Mouse (Mus musculus) lung, postnatal 4 days (tissue): ENCODE measurements around the gene Slc1a1.

Experiments
- DNase-seq, 2 experiments: peaks; one replicate each; pipeline ENCODE4 v3.0.0; 2021

The Slc1a1 gene

DNA sequence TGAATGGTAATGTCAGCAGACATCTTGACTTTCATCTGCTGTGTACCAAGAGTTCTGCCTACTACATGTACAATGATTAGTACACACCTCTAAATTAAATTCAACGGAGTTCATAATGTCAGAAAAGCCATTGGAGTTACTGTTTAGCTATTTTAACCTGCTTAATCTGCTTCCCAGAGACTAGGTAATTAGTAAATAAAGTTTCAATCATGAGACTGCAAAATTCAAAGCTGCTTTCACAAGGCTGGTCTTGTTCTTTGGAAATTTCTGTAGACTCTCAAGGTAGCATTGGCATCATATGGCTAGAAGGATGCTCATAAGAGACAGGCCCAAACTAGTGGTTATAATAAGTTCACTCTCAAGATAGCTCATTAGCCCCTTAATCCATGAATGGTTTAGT is 20.0 kb downstream of the Slc1a1 start:
- DNase-seq, result no peak

DNA sequence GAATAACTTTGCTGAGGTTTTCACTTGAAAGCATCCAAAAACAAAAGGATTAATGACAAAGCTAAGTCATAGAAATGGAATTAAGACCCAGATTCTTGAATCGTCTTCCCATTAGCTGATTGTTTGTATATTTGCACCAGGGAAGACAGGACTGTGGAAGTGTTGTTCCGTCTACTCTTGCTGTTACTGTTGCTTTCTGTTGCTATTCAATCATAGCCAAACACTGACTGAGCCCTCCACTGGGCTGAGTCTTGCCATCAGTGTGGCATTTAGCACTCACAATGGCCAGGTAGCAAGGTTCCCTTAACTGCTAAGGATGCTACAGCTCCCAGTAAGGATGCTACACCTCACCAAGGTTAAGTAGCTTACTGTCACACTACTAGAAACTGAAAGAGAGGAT is 25.4 kb downstream of the Slc1a1 start:
- no peak for DNase-seq

DNA sequence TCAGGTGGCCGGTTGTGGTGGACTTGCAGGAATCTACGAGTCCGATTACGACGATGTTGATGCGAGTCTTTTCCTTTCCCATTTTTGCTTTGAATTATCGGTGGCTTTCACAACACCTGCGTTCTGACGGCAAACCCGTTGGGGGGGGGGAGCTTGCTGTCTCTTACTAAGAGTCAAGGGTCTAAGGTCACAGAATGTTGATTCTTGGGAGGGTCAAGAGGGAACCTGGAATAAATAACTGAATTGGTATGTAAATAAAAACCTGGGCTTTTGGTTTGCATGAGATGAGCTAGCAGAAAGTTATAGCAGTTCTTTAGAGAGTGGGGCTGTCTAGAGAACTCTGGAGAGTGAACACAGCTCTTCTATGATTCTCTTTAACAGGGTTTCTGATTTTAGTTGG is 28.8 kb downstream of the Slc1a1 start:
- DNase-seq, result no peak

DNA sequence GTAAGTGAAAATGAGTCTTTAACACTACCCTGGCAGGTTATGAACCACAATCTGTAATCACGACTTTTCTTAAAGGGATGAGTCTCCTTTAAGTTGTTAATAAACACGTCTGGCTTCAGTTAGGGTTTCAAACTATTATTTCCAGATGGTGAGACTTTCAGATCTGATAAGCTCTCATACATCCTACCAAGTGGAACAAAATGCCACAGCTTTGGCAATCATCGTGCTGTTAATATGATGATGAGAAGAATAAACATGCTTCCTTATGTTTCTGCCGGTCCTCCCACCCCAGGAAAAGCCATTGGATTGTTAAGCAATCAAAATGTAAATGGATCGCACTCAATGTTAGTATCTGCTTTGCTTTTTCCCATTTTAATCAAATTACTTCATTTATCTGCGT is 30.1 kb downstream of the Slc1a1 start:
- DNase-seq, result no peak

DNA sequence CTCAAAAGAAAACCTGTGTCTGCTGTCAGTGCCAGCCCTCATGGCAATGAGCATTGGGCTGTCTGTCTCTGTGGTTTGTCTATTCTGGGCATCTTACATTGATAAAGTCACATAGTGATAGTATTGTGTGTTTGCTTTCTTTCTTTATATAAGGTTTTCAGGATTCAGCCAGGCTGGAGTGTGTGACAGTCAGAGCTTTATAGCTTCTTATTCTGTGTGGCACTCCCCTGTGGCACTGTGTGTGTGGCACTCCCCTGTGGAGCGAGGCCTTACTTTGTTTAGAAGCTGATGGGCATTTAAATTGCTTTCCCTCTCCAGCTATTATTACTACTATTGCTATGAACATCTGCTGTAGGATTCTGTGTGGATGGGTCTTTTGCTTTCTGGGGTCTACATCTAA is 30.7 kb downstream of the Slc1a1 start:
- DNase-seq, result no peak

DNA sequence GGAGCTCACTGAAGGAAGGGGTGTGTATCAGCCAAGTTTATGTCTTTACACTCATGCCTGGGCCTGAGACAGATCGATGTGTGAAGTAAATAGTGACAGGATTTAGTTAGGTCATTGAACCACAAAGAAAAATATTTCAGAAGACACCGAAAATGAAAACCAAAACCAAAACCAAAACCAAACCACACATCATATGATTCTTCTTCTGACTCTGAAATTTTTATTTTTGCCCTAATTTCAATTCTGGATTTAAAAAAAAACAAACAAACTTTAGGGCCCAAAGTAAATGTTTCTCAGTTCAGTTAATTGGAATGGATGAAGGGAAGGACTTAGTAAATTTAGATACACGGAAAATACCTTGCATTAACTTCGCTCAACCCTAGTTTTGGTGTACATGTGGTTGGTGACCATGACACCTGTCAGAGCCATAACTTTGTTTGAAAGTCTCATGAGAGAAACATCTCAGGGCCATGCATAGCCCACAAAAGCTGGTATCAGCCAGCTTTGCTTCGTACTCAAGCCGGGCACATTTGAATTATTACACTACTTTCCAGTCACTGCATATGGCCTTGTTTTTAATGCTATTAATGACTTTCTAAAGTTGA is 34.5 kb downstream of the Slc1a1 start:
- no peak for DNase-seq

DNA sequence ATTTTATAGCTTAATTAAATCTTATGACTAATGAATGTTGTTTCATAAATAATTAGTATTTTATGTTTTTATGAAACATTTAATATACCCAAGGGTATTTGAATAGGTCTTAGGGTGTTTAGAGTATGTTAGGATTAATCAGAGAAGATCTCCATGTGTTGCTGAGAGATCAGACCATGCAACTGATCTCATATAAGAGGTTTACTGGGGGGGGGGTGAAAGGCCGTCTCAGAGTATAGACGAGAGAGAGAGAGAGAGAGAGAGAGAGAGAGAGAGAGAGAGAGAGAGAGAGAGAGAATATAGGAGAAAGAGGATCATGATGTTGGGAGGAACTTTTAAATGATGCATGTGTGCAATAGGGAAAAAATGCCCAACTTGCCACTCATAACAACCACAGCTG is 35.5 kb downstream of the Slc1a1 start:
- DNase-seq, result no peak

DNA sequence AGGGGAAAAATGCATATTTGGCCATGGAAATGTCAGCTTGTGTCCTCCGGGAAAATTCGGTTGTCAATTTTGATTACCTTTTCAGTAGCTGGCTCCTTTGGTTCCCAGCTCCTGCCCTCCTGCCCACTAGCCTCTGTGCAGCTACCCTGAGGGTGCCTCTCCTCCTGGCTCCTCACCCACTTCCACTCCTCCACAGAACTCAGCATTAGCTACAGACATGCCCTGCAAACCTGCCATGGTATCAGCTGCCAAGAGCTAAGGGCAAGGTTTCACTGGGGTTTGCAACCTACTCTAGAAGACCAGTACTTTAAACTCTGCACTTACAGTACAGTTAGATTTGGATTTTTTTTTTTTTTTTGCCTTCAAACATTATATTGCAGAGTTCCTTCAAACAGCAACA is 44.6 kb downstream of the Slc1a1 start:
- DNase-seq, result no peak

DNA sequence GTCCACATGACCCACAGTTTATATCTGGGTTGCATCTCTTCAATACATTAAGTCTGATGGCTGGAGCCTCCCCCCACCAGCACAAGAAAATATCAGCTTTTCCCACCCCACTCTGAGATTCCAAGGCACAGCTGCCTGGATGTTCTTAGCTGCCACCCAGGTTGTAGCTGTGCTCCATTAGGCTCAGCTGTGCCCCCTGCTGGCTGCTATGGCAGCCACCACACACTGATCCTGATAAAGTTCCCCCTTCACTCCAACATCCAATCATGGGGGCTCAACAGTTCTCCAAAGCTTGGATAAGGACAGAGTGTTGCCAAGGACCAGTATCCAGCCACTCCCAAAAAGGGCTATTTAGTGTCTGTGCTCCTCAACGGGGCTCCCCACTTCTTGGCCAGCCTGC is 48.3 kb downstream of the Slc1a1 start:
- peak; percentile 36 to 43 for DNase-seq

DNA sequence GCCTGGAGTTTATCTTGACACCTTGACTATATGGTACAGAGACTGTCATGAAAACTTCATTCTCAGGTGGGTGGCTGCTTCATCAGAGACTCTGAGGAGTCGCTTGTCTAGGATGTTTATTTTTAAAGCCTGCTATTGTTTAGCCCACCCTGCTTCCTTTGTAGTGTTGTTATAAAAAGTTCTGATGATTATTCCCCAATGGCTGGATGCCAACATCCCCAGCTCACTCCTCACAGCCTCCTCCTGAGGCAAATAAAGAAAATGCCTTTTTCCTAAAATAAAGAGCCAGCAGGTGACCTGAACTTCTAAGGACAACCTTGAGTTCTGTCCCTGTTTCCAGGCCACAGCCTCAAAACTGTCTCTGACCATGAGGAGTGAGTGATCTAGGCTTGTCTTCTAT is 53.6 kb downstream of the Slc1a1 start:
- DNase-seq, result peak in 1 of 2 experiments; percentile 11

DNA sequence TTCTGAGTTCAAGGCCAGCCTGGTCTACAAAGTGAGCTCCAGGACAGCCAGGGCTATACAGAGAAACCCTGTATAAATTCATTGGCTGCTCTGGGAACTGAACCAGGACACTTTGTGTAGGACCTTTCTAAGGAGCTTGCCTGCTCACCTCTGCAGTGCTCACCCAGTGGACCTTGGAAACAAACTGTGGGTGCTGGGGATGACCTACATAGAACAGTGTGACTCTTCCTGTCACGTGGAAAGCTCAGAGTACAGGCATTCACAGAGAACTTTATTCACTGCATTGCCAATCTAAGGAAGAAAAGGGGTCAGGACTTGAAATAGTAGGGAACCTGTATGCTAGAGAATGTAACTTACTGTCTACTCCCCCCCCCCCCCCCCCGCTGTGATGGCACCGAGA is 54.4 kb downstream of the Slc1a1 start:
- peak in 1 of 2 experiments; percentile 3 for DNase-seq

DNA sequence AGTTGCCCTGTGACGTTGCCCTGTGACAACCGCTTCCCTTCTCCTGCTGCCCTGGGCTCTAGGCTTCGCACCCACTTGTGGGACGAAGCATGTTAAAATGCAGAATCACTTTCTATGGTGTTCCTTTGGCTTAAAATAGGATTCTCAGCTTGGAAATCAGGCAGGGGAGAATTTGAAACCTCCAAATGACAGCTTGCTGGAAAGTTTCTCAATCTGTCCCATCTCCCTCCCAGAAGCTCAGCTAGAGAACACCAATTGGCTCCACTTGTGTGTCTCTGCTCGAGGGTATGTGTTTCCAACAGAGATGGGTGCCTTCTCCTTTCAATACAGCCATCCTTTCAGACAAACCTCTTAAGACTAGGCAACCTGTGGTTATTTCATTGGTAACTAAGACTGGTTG is 56.4 kb downstream of the Slc1a1 start:
- DNase-seq, result no peak

DNA sequence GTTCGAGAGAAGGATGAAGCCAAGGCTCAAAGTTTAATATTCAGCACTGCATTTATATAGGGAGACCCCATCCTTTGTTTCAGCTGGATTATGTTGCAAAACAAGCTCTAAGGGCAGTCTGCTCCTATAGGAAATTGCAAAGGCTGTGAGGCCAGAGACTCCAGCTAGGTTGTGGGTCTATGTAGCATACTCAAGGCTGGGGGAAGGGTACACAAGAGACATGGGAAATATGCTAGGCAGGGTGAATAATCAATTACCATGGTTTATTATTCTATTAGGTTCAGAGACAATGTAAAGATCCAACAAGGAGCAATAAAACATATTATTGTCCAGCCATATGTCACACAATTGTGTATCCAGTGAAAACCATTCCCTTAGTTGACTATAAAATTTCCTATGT is 57.0 kb downstream of the Slc1a1 start:
- no peak for DNase-seq

DNA sequence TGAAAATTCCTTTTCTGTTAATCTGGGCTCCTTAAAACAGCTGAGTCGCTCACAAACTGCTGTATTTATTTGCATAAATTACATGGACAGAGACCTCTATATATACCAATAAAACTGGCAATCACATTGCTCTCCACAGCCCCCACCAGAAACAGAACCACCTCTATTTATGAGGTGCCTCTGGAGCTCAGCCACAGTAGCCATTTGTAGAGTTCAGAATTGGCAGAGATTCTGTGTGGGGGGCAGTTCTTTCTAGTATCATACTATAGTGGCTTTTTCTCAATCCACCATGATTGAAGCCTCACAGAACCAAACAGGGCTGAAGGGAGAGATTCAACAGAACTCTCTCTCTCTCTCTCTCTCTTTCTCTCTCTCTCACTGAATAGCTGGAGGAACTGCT is 61.8 kb downstream of the Slc1a1 start:
- no peak for DNase-seq

DNA sequence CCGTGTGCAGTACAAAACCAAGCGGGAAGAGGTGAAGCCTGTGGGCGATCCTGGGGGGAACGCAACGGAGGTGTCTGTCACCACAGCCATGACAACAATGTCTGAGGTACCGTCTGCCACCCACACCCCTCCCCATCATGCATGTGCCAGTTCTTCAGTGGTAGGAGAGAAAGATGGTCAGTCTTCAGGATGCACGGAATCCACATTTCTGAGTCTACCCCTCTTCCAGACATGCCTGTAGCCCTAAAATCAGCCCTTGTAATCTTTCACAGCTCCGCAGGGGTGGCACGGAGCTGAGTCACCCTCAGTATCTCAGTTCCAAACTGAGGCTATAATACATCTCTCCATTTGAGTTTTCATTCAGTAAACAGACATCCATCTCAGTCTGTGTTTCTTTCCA is 62.6 kb downstream of the Slc1a1 start:
- DNase-seq, result no peak

DNA sequence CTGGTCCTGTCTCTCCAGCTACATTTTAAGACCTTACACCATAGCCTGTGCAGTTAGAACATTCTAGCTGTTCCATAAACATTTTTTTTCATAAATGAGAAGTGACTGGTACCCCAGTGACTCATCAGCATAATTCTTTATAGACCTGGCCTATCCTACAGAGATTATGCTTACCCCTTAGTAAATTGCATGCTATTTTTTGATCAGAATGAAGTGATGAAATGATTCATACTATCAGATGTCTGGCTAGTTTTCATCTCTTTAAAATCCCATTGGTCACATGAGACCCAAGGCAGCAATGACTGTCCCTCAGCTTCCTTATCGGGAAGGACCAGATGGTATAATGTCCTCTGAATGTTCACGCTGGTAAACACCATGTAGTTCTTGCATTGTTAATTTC is 65.9 kb downstream of the Slc1a1 start:
- DNase-seq, result no peak

DNA sequence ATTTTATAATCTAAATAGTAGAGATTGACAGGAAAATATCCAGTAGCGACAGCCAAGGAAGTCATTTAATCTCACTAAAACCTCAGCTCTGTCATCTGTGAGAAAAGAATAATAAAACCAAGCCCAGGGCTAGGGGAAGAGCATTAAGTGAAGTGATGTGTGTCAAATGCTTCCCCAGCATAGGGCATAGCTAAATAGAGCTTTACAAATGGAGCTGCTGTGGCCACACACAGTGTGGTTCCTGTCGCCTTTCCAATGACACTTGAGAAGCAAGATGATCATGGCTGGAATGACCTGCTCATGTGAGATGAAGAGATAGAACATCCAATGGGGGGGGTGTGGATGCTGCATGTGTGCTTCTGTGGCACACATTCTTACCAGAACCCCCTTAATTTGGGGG is 67.3 kb downstream of the Slc1a1 start:
- DNase-seq, result no peak

DNA sequence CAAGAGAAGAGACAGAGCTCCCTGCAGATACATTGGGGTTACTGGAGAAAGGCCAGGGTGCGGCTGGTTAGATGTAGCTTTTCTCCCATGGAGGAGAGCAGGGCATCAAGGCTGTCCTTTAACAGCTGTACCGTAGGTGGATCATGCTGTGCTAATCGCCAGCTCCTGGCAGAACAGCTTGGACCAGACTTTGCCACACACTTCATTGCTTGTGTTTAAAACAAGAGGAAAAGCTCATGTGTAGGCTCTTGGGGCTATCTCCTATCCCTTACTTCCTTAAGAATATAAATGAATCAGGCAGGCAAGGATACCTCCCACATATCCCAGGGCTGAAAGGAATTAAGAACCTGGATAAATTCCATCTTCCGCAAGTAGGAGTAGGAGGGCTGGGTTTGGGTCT is 68.0 kb downstream of the Slc1a1 start:
- DNase-seq, result peak in 1 of 2 experiments; percentile 8

DNA sequence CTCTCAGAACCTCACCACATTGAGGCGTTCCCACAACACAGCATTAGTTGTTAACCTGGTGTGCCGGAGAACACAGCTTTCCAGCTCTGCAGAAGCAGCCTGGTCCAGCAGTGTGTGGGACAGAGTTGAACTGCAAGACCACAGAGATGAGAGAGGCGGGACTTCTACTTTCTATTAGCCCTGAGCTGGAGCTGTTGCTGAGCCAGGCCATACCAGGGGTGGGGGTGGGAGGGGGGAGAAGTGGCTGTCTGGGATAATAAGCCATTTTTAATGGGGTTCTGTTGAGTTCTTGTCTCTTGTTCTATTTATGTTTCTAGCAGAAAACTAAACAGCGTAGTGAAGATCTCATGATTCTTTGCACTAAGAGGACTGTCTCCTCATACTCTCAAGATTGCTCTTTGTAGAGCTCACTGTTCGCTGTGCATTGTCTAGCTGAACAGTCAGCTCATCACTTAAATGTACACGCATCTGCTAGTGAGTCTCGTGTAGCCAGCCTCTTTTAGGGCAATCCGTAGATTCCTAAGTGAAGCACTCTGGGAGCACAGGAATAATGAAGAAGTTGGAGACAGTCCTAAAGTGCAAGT is 68.8 kb downstream of the Slc1a1 start:
- peak in 1 of 2 experiments; percentile 37 for DNase-seq

DNA sequence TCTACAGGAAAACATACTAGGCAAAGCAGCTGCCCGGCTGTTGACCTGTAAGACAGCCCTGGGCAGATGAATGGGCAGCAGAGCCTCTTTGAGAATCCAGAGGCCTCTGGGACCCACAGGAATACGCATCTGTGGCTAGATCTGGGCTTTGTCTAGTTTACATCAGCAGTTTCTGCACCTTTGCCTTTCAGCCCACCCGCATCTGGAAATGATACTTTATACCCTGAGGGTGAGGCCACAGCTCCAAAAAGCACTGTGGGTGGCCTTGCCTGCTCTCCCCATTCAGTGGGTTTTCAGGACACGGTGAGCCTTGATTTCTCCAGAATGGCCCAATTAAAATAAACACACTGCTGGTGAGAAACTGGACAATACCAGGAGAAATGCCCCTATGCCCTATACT is 73.3 kb downstream of the Slc1a1 start:
- DNase-seq, result no peak

DNA sequence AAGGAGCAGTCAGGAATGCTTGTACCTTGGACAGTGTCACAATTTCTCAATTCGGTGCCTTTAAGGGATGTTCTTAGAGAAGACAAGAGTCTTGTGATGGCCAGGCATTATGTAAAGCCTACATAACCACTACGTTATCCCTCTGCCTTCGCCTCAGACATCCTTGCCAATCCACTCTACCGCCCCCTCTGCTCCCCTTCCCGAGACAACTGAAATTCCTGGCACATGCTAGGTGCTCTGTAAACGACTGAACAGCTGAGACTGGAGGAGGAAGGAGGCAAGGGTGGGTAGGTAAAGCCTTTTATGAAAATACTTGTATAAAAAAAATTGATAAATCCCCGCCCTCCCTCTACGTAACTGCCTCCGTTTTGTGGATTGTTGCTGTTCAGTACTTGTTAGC is 73.8 kb downstream of the Slc1a1 start:
- DNase-seq, result no peak

DNA sequence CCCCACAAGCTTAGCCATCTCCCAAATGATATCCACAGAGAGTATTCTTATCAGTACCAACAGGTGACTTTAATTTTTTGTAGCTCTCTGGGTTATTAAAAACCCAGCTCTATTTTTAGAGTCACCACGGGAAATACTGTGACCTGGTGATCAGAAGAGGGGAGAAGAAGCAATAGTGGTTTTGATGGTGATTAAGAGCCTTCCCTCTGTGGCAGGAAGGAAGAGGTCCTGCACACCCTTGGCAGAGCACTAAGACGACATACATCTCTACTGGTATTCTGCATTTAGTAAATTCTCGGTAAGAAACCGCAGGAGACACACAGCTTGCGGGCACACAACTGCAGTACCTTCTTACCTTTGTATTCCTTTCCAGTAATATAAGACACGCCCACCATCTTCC is 79.7 kb downstream of the Slc1a1 start:
- no peak for DNase-seq

DNA sequence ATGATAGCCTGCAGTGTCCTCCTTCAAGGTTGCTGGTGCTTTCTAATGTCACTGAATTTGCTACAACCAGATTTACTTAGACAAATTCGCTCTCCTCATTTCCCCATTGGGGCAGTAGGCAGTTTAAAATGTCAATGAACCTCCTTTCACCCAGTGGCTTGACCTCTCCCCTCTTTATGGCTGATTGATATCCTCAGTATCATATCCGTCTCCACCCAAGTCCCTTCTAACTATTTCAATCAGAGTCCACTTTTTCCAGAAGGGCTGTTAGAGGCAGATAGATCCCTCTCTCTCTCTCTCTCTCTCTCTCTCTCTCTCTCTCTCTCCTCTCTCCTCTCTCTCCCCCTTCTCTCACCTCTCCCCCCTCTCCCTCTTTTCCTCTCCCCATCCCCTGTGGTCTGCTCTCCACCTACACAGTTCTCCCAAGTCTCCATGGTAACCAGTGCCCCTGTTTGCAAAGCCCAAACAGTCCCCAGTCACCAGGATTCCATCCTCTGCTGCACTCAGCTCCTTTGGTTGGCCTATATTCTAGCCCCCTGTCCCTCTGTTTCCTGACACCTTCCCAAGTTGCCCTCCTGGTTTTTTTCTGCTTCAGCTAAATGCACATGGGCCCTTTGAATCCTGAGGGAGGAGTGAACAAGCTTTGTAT is 80.9 kb downstream of the Slc1a1 start:
- no peak for DNase-seq

DNA sequence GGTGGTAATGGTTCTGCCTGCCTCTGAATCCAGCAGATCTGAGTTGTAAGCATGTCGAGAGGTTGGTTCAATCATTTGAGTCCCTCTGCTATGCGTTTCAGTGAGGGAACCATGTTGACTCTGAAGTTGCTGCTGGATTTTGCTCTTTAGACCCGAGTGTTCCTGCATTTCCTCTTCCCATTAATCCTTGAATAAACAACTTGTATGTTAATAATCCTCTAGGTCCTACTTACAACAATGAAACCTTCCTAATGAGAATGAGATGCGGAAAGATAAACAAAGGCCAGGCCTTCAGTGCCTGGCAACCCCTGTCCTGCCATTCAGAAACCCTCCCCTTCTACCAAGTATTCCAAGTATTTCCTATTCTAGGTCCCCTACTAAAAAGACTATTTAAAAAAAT is 81.6 kb downstream of the Slc1a1 start:
- DNase-seq, result no peak

DNA sequence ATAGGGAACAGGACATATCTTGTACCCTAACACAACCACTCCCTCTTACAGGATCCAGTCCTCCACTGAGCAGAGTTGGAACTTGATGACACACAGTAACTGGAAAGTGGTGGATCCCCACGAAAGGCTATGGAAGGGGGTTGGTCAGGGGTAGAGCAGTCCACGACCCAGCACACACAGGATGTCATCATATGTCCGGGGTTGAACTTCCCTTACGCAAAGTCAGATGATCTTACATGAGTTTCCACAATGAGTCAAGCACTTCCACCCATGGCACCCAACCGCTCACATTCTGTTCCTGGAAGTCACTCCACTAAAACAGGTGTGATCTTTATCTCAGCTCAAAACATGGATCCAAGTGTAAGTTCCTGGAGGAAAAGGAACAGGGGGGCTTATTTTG is 83.0 kb downstream of the Slc1a1 start:
- DNase-seq, result no peak
